Mouse (Mus musculus): ENCODE data around the gene Fgfbp3. TPM values are rescaled to one million over a fixed set of nuclear protein-coding genes. Genes with fewer than 3 reads are reported as not detected.

Fgfbp3 gene
- polyA plus RNA-seq, 1 experiment from 2014 or later = 26.3 TPM

DNA sequence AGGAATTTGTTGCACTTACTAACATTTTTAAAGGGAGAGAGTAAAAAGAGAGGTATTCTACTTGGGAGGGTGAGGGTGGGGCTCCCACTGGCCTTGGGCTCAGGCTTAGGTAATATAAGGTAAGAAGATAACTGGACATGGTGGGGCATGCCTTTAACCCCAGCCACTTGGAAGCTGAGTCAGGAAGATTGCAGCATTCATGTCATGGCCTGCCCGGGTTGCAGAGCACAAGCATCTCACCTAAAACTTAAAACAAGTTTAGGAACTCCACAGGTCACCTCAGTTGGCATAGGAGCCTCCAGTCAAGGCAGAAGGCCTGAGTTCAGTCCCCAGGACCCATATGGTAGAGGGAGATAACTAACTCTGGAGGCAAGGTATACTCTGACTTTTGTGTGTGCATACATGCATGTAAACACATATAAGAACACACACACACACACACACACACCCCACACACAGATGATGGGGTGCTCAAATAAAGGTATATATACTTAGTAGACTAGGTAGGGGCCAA, 2.5 kb downstream of the Fgfbp3 start:
- Histone ChIP-seq H3K4me1 (replicated peaks; ENCODE audit: control insufficient read depth, insufficient read depth, low read length) (peaks cover 14% of the 10 kb centered on the region), H3K27me3 (replicated peaks; ENCODE audit: control insufficient read depth, insufficient read depth, low read length) (no peaks in the 10 kb centered on the region), H3K4me2 (ENCODE audit: low read length) (peak overlapping the region; percentile 11; the same call in 1 of the 2 replicates), H3K9me3 (ENCODE audit: control insufficient read depth, low read length) (no peaks in the 10 kb centered on the region), H3K9ac (replicated peaks; ENCODE audit: low read depth, low read length) (no peak overlapping the region), H3K27ac (ENCODE audit: low read length) (no peak overlapping the region), H3K4me3 (replicated peaks; ENCODE audit: low read length) (no peak overlapping the region), H3K36me3 (ENCODE audit: control insufficient read depth, insufficient read depth) (no peaks in the 10 kb centered on the region)
- WGBS = 77% methylated on average over 1 of the region's 1 CpGs
- no peak for ATAC-seq

DNA sequence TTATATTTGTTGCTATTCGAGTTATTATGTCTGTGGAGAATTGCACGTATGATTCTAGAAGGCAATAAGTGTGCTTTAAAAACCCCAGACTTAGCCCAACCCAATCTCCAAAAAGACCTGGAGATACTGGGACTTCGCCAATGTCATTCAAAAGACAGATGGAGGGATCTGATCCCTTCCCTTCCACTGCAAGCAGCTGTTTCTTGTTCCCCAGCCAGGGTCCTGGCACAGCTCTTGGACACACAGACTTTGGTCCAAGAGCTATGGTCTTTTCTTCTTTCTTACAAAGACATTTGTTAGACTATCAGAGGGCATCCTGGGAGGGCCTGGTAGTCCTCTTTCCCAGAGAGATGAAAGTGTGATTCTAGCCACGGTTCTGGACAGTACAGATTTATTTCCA, 3.2 kb downstream of the Fgfbp3 start:
- ATAC-seq = no peak
- no peak overlapping the region for H3K9ac ChIP-seq (replicated peaks; ENCODE audit: low read depth, low read length)
- no peaks in the 10 kb centered on the region for H3K27me3 ChIP-seq (replicated peaks; ENCODE audit: control insufficient read depth, insufficient read depth, low read length)
- no peaks in the 10 kb centered on the region for H3K36me3 ChIP-seq (ENCODE audit: control insufficient read depth, insufficient read depth)
- H3K4me3 ChIP-seq (replicated peaks; ENCODE audit: low read length) = no peak overlapping the region
- 72% methylated on average over 4 of the region's 4 CpGs for WGBS
- no peaks in the 10 kb centered on the region for H3K9me3 ChIP-seq (ENCODE audit: control insufficient read depth, low read length)
- H3K27ac ChIP-seq (ENCODE audit: low read length) = no peak overlapping the region
- H3K4me1 ChIP-seq (replicated peaks; ENCODE audit: control insufficient read depth, insufficient read depth, low read length) = peaks cover 14% of the 10 kb centered on the region
- H3K4me2 ChIP-seq (ENCODE audit: low read length) = no peak overlapping the region

DNA sequence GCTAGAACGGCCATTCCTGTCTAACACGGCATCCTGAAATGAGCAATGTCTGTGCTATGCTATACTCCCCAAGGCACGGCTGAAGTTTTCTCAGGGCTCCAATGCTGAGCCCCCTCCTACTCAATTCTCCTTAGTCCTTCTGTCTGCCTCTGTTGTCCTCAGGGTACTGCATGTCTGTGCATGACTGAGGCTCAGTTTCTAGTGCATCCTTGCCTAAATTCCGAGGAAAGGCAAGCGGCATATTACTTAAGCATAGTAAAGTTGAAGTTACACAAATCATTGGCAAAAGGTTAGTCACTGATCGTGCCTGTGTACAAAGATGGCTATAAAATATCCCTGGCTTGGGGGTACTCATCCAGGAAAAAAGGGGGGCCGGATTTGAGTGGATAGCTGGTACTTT, 6.4 kb downstream of the Fgfbp3 start:
- no peak overlapping the region for H3K27ac ChIP-seq (ENCODE audit: low read length)
- no peak overlapping the region for H3K9ac ChIP-seq (replicated peaks; ENCODE audit: low read depth, low read length)
- no peak for ATAC-seq
- no peaks in the 10 kb centered on the region for H3K9me3 ChIP-seq (ENCODE audit: control insufficient read depth, low read length)
- WGBS = 82% methylated on average over 7 of the region's 7 CpGs
- H3K36me3 ChIP-seq (ENCODE audit: control insufficient read depth, insufficient read depth) = no peaks in the 10 kb centered on the region
- no peaks in the 10 kb centered on the region for H3K27me3 ChIP-seq (replicated peaks; ENCODE audit: control insufficient read depth, insufficient read depth, low read length)
- H3K4me3 ChIP-seq (replicated peaks; ENCODE audit: low read length) = no peak overlapping the region
- no peak overlapping the region for H3K4me2 ChIP-seq (ENCODE audit: low read length)
- 0 out of 2 replicates have a peak, but pooled peaks cover 11% of the 10 kb centered on the region for H3K4me1 ChIP-seq (replicated peaks; ENCODE audit: control insufficient read depth, insufficient read depth, low read length)

DNA sequence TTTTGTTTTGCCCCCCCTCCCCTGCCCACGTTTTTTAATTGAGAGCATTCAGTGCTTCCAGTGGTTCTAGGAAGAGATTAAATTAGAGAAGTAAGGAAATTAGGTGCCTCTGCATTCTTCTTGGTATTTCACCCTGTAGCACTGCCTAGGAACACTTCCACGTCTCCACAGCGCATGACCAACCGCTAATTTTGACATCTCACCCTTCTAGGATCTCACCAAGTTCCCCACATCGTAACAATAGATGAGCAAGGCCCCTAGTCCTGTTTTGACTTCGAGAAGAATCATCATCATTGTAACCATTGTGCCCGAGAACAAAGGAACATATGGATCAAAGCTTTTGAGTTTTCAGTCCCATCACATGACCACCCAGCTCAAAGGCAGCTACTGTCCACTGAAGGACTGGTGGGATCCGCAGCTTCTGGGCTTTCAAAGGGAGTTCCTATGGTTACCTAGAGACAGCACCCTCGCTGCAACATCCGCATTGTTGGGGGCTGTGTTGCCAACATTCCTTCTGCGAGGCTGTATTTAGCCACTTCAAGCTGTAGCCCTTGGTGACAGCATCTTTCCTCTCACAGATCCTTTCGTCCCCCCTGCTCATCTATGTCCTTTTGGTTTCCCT, 8.9 kb downstream of the Fgfbp3 start:
- Histone ChIP-seq H3K4me2 (ENCODE audit: low read length) (no peak overlapping the region), H3K27me3 (replicated peaks; ENCODE audit: control insufficient read depth, insufficient read depth, low read length) (no peaks in the 10 kb centered on the region), H3K27ac (ENCODE audit: low read length) (no peak overlapping the region), H3K9ac (replicated peaks; ENCODE audit: low read depth, low read length) (no peak overlapping the region; the same call in 1 of the 2 replicates), H3K4me3 (replicated peaks; ENCODE audit: low read length) (no peak overlapping the region), H3K4me1 (replicated peaks; ENCODE audit: control insufficient read depth, insufficient read depth, low read length) (0 out of 2 replicates have a peak, but pooled peaks cover 3% of the 10 kb centered on the region), H3K36me3 (ENCODE audit: control insufficient read depth, insufficient read depth) (no peaks in the 10 kb centered on the region), H3K9me3 (ENCODE audit: control insufficient read depth, low read length) (no peaks in the 10 kb centered on the region)
- ATAC-seq = peak; percentile 72
- 17% methylated on average over 12 of the region's 12 CpGs for WGBS

DNA sequence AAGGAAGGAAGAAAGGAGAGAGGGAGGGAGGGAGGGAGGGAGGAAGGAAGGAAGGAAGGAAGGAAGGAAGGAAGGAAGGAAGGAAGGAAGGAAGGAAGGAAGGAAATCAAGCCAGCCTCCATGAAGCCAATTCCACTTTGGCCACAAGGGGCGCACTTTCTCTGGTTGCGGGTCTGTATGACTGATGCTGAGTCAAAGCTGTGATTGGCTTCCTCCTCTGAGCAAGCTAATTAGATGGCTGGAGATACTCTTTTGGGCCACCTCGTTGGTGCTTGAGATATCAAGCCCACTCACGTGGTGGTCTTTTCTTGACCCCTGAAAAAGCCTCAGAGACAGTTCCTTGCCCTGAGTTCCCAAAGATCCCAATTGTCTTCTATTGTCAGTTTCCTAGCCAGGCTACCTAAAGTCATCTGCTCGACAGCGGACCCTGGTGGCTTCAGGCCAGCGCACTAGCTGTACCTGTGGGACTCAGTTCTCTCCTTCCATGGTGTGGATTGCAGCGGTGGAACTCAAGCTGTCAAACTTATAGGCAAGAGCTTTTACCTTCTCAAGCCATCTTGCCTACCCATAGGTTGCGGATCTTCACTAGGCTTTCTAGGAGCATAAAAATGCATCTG, 9.6 kb downstream of the Fgfbp3 start:
- Histone ChIP-seq H3K4me1 (replicated peaks; ENCODE audit: control insufficient read depth, insufficient read depth, low read length) (peaks cover 3% of the 10 kb centered on the region; the same call in 1 of the 2 replicates), H3K9me3 (ENCODE audit: control insufficient read depth, low read length) (no peaks in the 10 kb centered on the region), H3K27me3 (replicated peaks; ENCODE audit: control insufficient read depth, insufficient read depth, low read length) (no peaks in the 10 kb centered on the region), H3K4me3 (replicated peaks; ENCODE audit: low read length) (no peak overlapping the region), H3K27ac (ENCODE audit: low read length) (no peak overlapping the region), H3K9ac (replicated peaks; ENCODE audit: low read depth, low read length) (no peak overlapping the region), H3K4me2 (ENCODE audit: low read length) (no peak overlapping the region), H3K36me3 (ENCODE audit: control insufficient read depth, insufficient read depth) (no peaks in the 10 kb centered on the region)
- no peak for ATAC-seq
- WGBS = 22% methylated on average over 9 of the region's 9 CpGs

DNA sequence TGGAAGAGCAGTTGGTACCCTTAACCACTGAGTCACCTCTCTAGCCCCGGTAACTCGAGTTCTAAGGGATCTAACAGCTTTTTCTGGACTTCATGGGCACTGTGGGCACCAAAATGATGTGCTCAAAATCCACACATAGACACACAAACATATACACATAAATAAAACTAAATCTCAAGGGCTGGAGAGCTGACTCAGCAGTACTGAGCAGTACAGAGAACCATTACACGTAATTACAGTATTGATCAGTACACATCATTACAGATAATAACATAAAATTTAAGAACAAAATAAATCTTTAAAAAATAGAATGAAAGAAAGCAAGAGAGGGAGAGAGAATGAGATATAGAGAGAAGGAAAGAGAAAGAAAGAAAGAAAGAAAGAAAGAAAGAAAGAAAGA, 10.3 kb downstream of the Fgfbp3 start:
- Histone ChIP-seq H3K36me3 (ENCODE audit: control insufficient read depth, insufficient read depth) (no peaks in the 10 kb centered on the region), H3K4me2 (ENCODE audit: low read length) (no peak overlapping the region), H3K4me3 (replicated peaks; ENCODE audit: low read length) (no peak overlapping the region), H3K4me1 (replicated peaks; ENCODE audit: control insufficient read depth, insufficient read depth, low read length) (peaks cover 8% of the 10 kb centered on the region; the same call in 1 of the 2 replicates), H3K27ac (ENCODE audit: low read length) (no peak overlapping the region), H3K9me3 (ENCODE audit: control insufficient read depth, low read length) (no peaks in the 10 kb centered on the region), H3K27me3 (replicated peaks; ENCODE audit: control insufficient read depth, insufficient read depth, low read length) (no peaks in the 10 kb centered on the region), H3K9ac (replicated peaks; ENCODE audit: low read depth, low read length) (no peak overlapping the region)
- no peak for ATAC-seq
- WGBS = 86% methylated on average over 3 of the region's 3 CpGs

DNA sequence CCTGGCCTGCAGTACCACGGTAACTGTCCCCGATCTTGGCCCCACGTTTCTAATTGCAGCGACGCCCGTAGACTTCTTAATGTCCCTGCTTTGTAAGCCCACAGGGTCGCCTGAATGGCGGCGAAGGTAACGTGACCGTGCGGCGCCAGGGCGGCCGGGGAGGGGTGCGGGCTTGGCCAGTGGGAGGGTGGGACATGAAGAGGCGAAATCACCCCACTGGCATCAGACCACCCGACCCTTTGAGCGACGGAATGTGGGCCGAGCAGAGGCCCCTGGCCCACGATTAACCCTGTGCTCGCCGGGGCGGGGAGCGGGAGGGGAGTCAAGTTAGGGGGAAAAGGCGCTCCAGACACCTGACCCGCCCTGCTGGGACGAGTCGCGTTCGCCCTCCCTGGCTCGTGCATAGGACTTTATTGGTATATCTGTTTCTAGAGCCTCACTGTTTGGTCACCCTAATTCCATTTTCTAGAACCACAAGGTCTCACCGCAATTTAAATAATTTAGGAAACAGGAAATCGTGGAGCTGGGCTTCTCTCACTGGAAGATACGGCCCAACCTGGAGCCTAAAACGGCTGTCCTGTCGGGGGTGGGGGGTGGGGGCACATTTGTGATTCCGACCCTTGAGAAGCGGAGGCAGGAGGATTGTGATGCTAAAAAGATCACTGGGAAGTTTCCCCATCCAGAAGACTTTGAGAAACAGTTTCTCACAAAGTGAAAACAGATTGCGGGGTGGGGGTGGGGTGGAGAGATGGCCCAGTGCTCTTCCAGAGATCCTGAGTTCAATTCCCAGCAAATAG, 15.0 kb downstream of the Fgfbp3 start:
- H3K4me1 ChIP-seq (replicated peaks; ENCODE audit: control insufficient read depth, insufficient read depth, low read length) = peaks cover 14% of the 10 kb centered on the region
- peak overlapping the region; percentile 63 for H3K4me3 ChIP-seq (replicated peaks; ENCODE audit: low read length)
- H3K27me3 ChIP-seq (replicated peaks; ENCODE audit: control insufficient read depth, insufficient read depth, low read length) = no peaks in the 10 kb centered on the region
- WGBS = 1% methylated on average over 41 of the region's 41 CpGs
- no peaks in the 10 kb centered on the region for H3K9me3 ChIP-seq (ENCODE audit: control insufficient read depth, low read length)
- ATAC-seq = peak; percentile 89
- H3K36me3 ChIP-seq (ENCODE audit: control insufficient read depth, insufficient read depth) = no peaks in the 10 kb centered on the region
- peak overlapping the region; percentile 59 for H3K27ac ChIP-seq (ENCODE audit: low read length)
- H3K4me2 ChIP-seq (ENCODE audit: low read length) = peak overlapping the region; percentile 93
- H3K9ac ChIP-seq (replicated peaks; ENCODE audit: low read depth, low read length) = peak overlapping the region; percentile 88

DNA sequence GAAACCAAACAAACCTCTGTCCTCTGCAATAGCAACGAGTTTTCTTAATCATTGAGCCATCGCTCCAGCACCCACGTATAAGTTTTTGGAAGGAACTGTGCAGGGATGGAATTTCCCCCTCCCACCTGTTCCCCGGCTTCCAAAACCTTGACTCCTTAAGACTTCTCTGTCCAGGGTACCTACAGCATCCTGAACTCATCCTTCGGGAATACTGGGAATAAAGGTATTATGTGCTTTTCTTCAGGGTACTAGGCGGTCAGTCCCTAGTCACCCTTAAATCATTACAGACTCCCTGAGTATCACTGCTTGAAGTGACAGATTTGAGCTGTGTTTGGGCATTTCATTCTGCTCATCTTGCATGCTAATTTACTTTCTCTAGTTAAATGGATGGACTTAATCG, 16.0 kb downstream of the Fgfbp3 start:
- no peak for ATAC-seq
- peak overlapping the region; percentile 26 for H3K9ac ChIP-seq (replicated peaks; ENCODE audit: low read depth, low read length)
- no peaks in the 10 kb centered on the region for H3K36me3 ChIP-seq (ENCODE audit: control insufficient read depth, insufficient read depth)
- H3K27me3 ChIP-seq (replicated peaks; ENCODE audit: control insufficient read depth, insufficient read depth, low read length) = no peaks in the 10 kb centered on the region
- peak overlapping the region; percentile 59; the same call in 1 of the 2 replicates for H3K27ac ChIP-seq (ENCODE audit: low read length)
- WGBS = 22% methylated on average over 7 of the region's 7 CpGs
- peaks cover 14% of the 10 kb centered on the region for H3K4me1 ChIP-seq (replicated peaks; ENCODE audit: control insufficient read depth, insufficient read depth, low read length)
- peak overlapping the region; percentile 63; the same call in 1 of the 2 replicates for H3K4me3 ChIP-seq (replicated peaks; ENCODE audit: low read length)
- H3K9me3 ChIP-seq (ENCODE audit: control insufficient read depth, low read length) = no peaks in the 10 kb centered on the region
- H3K4me2 ChIP-seq (ENCODE audit: low read length) = peak overlapping the region; percentile 93

DNA sequence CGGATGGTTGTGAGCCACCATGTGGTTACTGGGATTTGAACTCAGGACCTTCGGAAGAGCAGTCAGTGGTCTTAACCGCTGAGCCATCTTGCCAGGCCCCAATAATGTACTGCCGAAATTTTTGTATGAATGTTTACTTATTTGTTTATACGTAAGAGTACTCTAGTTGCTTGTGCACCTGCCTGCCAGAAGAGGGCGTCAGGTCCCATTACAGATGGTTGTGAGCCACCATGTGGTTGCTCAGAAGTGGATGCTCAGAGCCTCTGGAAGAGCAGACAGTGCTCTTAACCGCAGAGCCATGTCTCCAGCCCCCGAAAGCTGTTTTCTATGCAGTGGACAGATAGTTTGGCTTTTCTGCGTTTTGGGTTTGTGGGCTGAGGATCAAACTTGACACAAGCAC, 21.6 kb downstream of the Fgfbp3 start:
- ATAC-seq = no peak
- Histone ChIP-seq H3K4me2 (ENCODE audit: low read length) (no peak overlapping the region), H3K9ac (replicated peaks; ENCODE audit: low read depth, low read length) (no peak overlapping the region), H3K27ac (ENCODE audit: low read length) (no peak overlapping the region), H3K36me3 (ENCODE audit: control insufficient read depth, insufficient read depth) (peaks cover 10% of the 10 kb centered on the region), H3K27me3 (replicated peaks; ENCODE audit: control insufficient read depth, insufficient read depth, low read length) (no peaks in the 10 kb centered on the region), H3K4me1 (replicated peaks; ENCODE audit: control insufficient read depth, insufficient read depth, low read length) (peaks cover 11% of the 10 kb centered on the region), H3K4me3 (replicated peaks; ENCODE audit: low read length) (no peak overlapping the region), H3K9me3 (ENCODE audit: control insufficient read depth, low read length) (no peaks in the 10 kb centered on the region)
- WGBS = 47% methylated on average over 9 of the region's 9 CpGs

Measured in forebrain, embryonic 16.5 days (tissue).